Comparison of ENCODE assay signal across 16 mouse cellular contexts in genomic region chrX:130503465-130503860, GRCm38 (mm10).
A peak's percentile ranks its signal among the peaks of the same experiment; 100 is the strongest.
DNase-seq lines count a peak whose midpoint lies in the region; ATAC-seq lines count a peak whose summit lies in the region.
"Had no signal": no experiment of that assay in that cellular context is flagged by ENCODE, and none has a peak within 500 bp of the region (broad histone marks: within the 10 kb centered on the region; RNA-seq: fewer than 3 reads in every experiment).

No protein-coding gene starts in this region.

- peak overlapping the region; percentile 22; the same call in 1 of the 2 replicates for H3K4me2 ChIP-seq in hindbrain, embryonic 11.5 days (replicated peaks; ENCODE audit: low read depth, low read length)
- peak overlapping the region; percentile 29; the same call in 1 of the 2 replicates for H3K4me2 ChIP-seq in midbrain, embryonic 16.5 days (ENCODE audit: low read length)
- no peak overlapping the region; the same call in 1 of the 2 replicates for H3K4me2 ChIP-seq in midbrain, embryonic 13.5 days (replicated peaks)
- peak overlapping the region; percentile 50 for H3K4me2 ChIP-seq in hindbrain, embryonic 16.5 days (ENCODE audit: low read length)

- no peak for DNase-seq in hindbrain, embryonic 11.5 days (ENCODE audit: low spot score)
- no peak for DNase-seq in hindbrain, embryonic 10.5 days (ENCODE audit: low spot score)
- no peak for DNase-seq in spleen, postnatal 14 days (ENCODE audit: low spot score in 2 of 2)
- no peak for DNase-seq in heart, postnatal 14 days
- DNase-seq: adrenal gland, adult 2 months; gastrocnemius, postnatal 36 days; heart, postnatal 10 days; kidney, adult 9 months; kidney, postnatal 4 days; lung, postnatal 10 days; thymus, postnatal 36 days had no signal

- intact Hi-C loops in heart, postnatal 14 days (cut with DNase I), result no loop called here

- H3K27me3 ChIP-seq in hindbrain, embryonic 11.5 days (ENCODE audit: control insufficient read depth, insufficient read depth, low read length), result no peaks in the 10 kb centered on the region
- H3K27me3 ChIP-seq in hindbrain, embryonic 10.5 days (ENCODE audit: insufficient read depth, poor library complexity, severe bottlenecking), result peaks cover 26% of the 10 kb centered on the region
- no peaks in the 10 kb centered on the region for H3K27me3 ChIP-seq in midbrain, embryonic 16.5 days (ENCODE audit: control insufficient read depth, insufficient read depth, low read depth, low read length)
- no peaks in the 10 kb centered on the region for H3K27me3 ChIP-seq in midbrain, embryonic 13.5 days
- no peaks in the 10 kb centered on the region for H3K27me3 ChIP-seq in hindbrain, embryonic 16.5 days (replicated peaks; ENCODE audit: control insufficient read depth, insufficient read depth, low read length)

- H3K27ac ChIP-seq in hindbrain, embryonic 11.5 days (ENCODE audit: low read depth, low read length), result no peak overlapping the region
- H3K27ac ChIP-seq in hindbrain, embryonic 10.5 days, result no peak overlapping the region
- H3K27ac ChIP-seq in midbrain, embryonic 16.5 days (ENCODE audit: low read length), result peak overlapping the region; percentile 65; the same call in 1 of the 2 replicates
- H3K27ac ChIP-seq in midbrain, embryonic 13.5 days, result no peak overlapping the region
- no peak overlapping the region for H3K27ac ChIP-seq in hindbrain, embryonic 16.5 days (ENCODE audit: low read depth, low read length)
- H3K27ac ChIP-seq: heart, embryonic 10.5 days had no signal

- no peaks in the 10 kb centered on the region for H3K9me3 ChIP-seq in hindbrain, embryonic 11.5 days (ENCODE audit: control insufficient read depth, low read length)
- no peaks in the 10 kb centered on the region for H3K9me3 ChIP-seq in hindbrain, embryonic 10.5 days
- no peaks in the 10 kb centered on the region for H3K9me3 ChIP-seq in midbrain, embryonic 16.5 days (replicated peaks; ENCODE audit: control insufficient read depth, low read length, poor library complexity, severe bottlenecking)
- no peaks in the 10 kb centered on the region for H3K9me3 ChIP-seq in midbrain, embryonic 13.5 days
- no peaks in the 10 kb centered on the region for H3K9me3 ChIP-seq in hindbrain, embryonic 16.5 days (ENCODE audit: control insufficient read depth, low read length)
- H3K9me3 ChIP-seq: heart, embryonic 10.5 days had no signal

- H3K4me3 ChIP-seq in hindbrain, embryonic 11.5 days (ENCODE audit: low read depth, low read length), result no peak overlapping the region
- H3K4me3 ChIP-seq in hindbrain, embryonic 10.5 days, result no peak overlapping the region
- H3K4me3 ChIP-seq in midbrain, embryonic 16.5 days (ENCODE audit: low read depth, low read length), result no peak overlapping the region
- H3K4me3 ChIP-seq in midbrain, embryonic 13.5 days (replicated peaks), result no peak overlapping the region
- no peak overlapping the region for H3K4me3 ChIP-seq in hindbrain, embryonic 16.5 days (ENCODE audit: low read length)
- H3K4me3 ChIP-seq: heart, embryonic 10.5 days; myocyte had no signal

- ATAC-seq in hindbrain, embryonic 11.5 days (ENCODE audit: low FRiP score), result 0 out of 2 replicates have a peak, but pooled peaks have one; percentile 20
- no peak for ATAC-seq in midbrain, embryonic 16.5 days
- no peak for ATAC-seq in midbrain, embryonic 13.5 days
- peak; percentile 54; the same call in 1 of the 2 replicates for ATAC-seq in hindbrain, embryonic 16.5 days

- no peak overlapping the region for H3K9ac ChIP-seq in hindbrain, embryonic 11.5 days (ENCODE audit: low read depth, low read length)
- H3K9ac ChIP-seq in midbrain, embryonic 16.5 days (ENCODE audit: low read depth, low read length), result no peak overlapping the region
- no peak overlapping the region for H3K9ac ChIP-seq in midbrain, embryonic 13.5 days (replicated peaks)
- no peak overlapping the region for H3K9ac ChIP-seq in hindbrain, embryonic 16.5 days (ENCODE audit: low read depth, low read length)

- H3K36me3 ChIP-seq in hindbrain, embryonic 11.5 days (ENCODE audit: control insufficient read depth, insufficient read depth, low read length), result no peaks in the 10 kb centered on the region
- H3K36me3 ChIP-seq in hindbrain, embryonic 10.5 days, result no peaks in the 10 kb centered on the region
- H3K36me3 ChIP-seq in midbrain, embryonic 16.5 days (ENCODE audit: control insufficient read depth, insufficient read depth, low read length), result no peaks in the 10 kb centered on the region
- no peaks in the 10 kb centered on the region for H3K36me3 ChIP-seq in midbrain, embryonic 13.5 days
- no peaks in the 10 kb centered on the region for H3K36me3 ChIP-seq in hindbrain, embryonic 16.5 days (ENCODE audit: control insufficient read depth, insufficient read depth, low read length)
- H3K36me3 ChIP-seq: heart, embryonic 10.5 days had no signal

- no peaks in the 10 kb centered on the region for H3K4me1 ChIP-seq in hindbrain, embryonic 11.5 days (replicated peaks; ENCODE audit: control insufficient read depth, insufficient read depth, low read length)
- H3K4me1 ChIP-seq in hindbrain, embryonic 10.5 days (replicated peaks), result 0 out of 2 replicates have a peak, but pooled peaks cover 10% of the 10 kb centered on the region
- H3K4me1 ChIP-seq in midbrain, embryonic 16.5 days (ENCODE audit: control insufficient read depth, insufficient read depth, low read length), result peaks cover 3% of the 10 kb centered on the region; the same call in 1 of the 2 replicates
- peaks cover 5% of the 10 kb centered on the region; the same call in 1 of the 2 replicates for H3K4me1 ChIP-seq in midbrain, embryonic 13.5 days (replicated peaks)
- no peaks in the 10 kb centered on the region for H3K4me1 ChIP-seq in hindbrain, embryonic 16.5 days (ENCODE audit: control insufficient read depth, insufficient read depth, low read depth, low read length)
- H3K4me1 ChIP-seq: heart, embryonic 10.5 days had no signal

- WGBS in hindbrain, embryonic 11.5 days, result 75% methylated on average over 3 of the region's 3 CpGs
- 64% methylated on average over 3 of the region's 3 CpGs for WGBS in hindbrain, embryonic 10.5 days
- WGBS in midbrain, embryonic 16.5 days, result 52% methylated on average over 3 of the region's 3 CpGs
- 81% methylated on average over 3 of the region's 3 CpGs for WGBS in midbrain, embryonic 13.5 days
- WGBS in hindbrain, embryonic 16.5 days, result 24% methylated on average over 3 of the region's 3 CpGs

Comparison
In these comparisons a context has a peak if more than half of its experiments do, and no peak if none do; other contexts are left out.
1. ATAC-seq: peak in hindbrain, embryonic 11.5 days (single experiment) and hindbrain, embryonic 16.5 days (single experiment); none in midbrain, embryonic 16.5 days (single experiment) and midbrain, embryonic 13.5 days (single experiment).